Mouse (Mus musculus): ENCODE data around the gene Cys1. TPM values are rescaled to one million over a fixed set of nuclear protein-coding genes. Genes with fewer than 3 reads are reported as not detected.

The Cys1 gene
- polyA plus RNA-seq, 1 experiment from 2014 or later: 1.3 TPM

DNA sequence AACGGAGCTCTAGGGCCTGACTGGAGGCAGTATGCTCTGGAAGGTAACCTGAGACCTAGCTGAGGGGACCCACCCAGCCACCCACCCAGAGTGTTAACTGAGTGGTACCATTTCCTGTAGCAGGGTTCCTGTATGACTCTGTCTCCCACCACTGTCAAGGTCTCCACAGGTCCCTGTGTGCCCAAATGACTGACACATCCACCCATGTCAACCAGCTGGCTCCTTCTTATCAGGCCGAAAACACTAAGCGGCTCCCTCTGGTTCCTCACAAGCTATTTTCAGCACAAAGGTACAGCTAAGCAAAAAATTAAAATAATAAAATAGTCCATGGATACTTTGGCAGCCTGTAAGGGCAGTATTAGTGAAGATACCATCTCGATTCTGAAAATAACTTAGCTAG lies 47.4 kb downstream of the Cys1 start:
- Histone ChIP-seq H3K9me3 (ENCODE audit: low read depth, low read length) (no peaks in the 10 kb centered on the region), H3K9ac (no peak overlapping the region), H3K36me3 (ENCODE audit: insufficient read depth) (no peaks in the 10 kb centered on the region), H3K27me3 (ENCODE audit: insufficient read depth, low read length) (no peaks in the 10 kb centered on the region), H3K4me1 (ENCODE audit: insufficient read depth) (no peaks in the 10 kb centered on the region), H3K27ac (ENCODE audit: low read depth) (peak overlapping the region; percentile 43; the same call in 1 of the 2 replicates), H3K4me2 (no peak overlapping the region), H3K4me3 (ENCODE audit: low read depth, low read length) (no peak overlapping the region)
- WGBS: 71% methylated on average over 4 of the region's 4 CpGs
- TF ChIP-seq CTCF (IDR thresholded peaks at IDR 0.05; ENCODE audit: low read depth): no peak
- no peak for ATAC-seq (ENCODE audit: insufficient read depth)
- DNase-seq: no peak

DNA sequence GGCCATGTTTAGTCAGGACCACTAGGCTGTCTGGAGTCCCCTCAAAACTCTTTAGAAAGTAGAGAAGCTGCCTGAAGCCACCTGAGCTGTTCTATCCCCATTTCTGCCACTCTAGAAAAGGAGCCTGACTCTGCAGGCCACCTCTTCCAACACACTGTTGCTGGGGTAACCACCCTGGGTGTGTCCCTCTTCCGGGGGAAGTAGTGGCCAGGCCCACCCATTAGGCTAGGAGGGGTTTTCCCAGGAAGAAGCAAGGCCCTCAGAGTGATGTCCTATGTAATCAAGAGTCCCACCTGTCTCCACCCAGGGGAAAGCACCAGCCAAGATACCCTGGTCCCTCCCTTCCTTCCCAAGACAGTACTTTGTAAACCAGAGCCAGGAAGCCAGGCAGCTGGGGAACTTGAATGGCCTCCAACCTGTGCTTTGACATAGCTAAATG lies 47.8 kb downstream of the Cys1 start:
- peak overlapping the region; percentile 43; the same call in 1 of the 2 replicates for H3K27ac ChIP-seq (ENCODE audit: low read depth)

DNA sequence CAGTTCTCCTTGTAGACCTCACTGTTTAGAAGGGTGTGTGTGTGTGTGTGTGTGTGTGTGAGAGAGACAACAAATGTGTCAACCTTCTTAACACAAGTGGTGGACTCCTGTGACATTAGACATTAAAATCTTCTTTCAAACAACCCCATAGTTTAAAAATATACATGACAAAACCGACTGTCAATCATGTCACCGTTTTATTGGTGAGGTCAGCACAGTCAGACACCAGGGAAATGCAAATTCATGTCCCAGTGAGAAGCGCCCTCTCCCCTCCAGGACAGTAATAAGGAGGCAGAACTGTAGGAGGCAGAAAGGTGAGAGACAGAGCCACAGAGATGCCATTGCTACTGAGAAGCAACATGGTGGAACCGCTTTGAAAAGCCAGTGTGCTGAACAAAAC lies 49.2 kb downstream of the Cys1 start:
- no peak overlapping the region for H3K27ac ChIP-seq (ENCODE audit: low read depth)
- H3K9ac ChIP-seq: no peak overlapping the region
- ATAC-seq (ENCODE audit: insufficient read depth): no peak
- no peaks in the 10 kb centered on the region for H3K27me3 ChIP-seq (ENCODE audit: insufficient read depth, low read length)
- no peak for TF ChIP-seq CTCF (IDR thresholded peaks at IDR 0.05; ENCODE audit: low read depth)
- H3K4me3 ChIP-seq (ENCODE audit: low read depth, low read length): no peak overlapping the region
- H3K4me1 ChIP-seq (ENCODE audit: insufficient read depth): no peaks in the 10 kb centered on the region
- WGBS: 63% methylated on average over 4 of the region's 4 CpGs
- no peaks in the 10 kb centered on the region for H3K9me3 ChIP-seq (ENCODE audit: low read depth, low read length)
- H3K4me2 ChIP-seq: no peak overlapping the region
- DNase-seq: no peak
- H3K36me3 ChIP-seq (ENCODE audit: insufficient read depth): no peaks in the 10 kb centered on the region

More for the DNA sequence above, 47.8 kb downstream of the Cys1 start:
- no peak for DNase-seq
- TF ChIP-seq CTCF (IDR thresholded peaks at IDR 0.05; ENCODE audit: low read depth): no peak
- WGBS: 64% methylated on average over 1 of the region's 1 CpGs
- no peaks in the 10 kb centered on the region for H3K36me3 ChIP-seq (ENCODE audit: insufficient read depth)
- 0 out of 2 replicates have a peak, but pooled peaks have one; percentile 21 for ATAC-seq (ENCODE audit: insufficient read depth)
- H3K27me3 ChIP-seq (ENCODE audit: insufficient read depth, low read length): no peaks in the 10 kb centered on the region
- H3K4me3 ChIP-seq (ENCODE audit: low read depth, low read length): no peak overlapping the region
- H3K9ac ChIP-seq: no peak overlapping the region
- no peak overlapping the region for H3K4me2 ChIP-seq
- H3K9me3 ChIP-seq (ENCODE audit: low read depth, low read length): no peaks in the 10 kb centered on the region
- no peaks in the 10 kb centered on the region for H3K4me1 ChIP-seq (ENCODE audit: insufficient read depth)

DNA sequence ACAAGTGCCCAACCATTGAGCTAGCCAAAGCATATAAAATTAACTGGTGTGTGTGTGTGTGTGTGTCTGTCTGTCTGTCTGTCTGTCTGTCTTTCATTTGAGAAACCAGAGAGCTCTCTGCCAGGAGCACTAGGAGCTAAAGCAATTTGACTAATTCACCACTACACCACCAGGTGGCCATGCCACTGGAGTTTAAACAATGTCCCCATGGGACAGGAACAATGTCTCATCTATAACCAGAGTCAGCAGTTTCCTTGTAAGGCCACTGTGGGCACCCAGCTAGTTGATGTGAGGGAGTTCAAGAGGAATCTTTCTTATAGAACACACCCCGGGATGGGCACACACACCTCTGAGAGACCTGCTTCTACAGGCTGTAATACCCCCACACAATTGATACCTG lies 51.4 kb downstream of the Cys1 start:
- no peak for ATAC-seq (ENCODE audit: insufficient read depth)
- H3K36me3 ChIP-seq (ENCODE audit: insufficient read depth): no peaks in the 10 kb centered on the region
- 75% methylated on average over 1 of the region's 1 CpGs for WGBS
- no peaks in the 10 kb centered on the region for H3K27me3 ChIP-seq (ENCODE audit: insufficient read depth, low read length)
- DNase-seq: peak; percentile 65
- no peaks in the 10 kb centered on the region for H3K4me1 ChIP-seq (ENCODE audit: insufficient read depth)
- no peak overlapping the region for H3K9ac ChIP-seq
- peak; percentile 64 for TF ChIP-seq CTCF (IDR thresholded peaks at IDR 0.05; ENCODE audit: low read depth)
- no peaks in the 10 kb centered on the region for H3K9me3 ChIP-seq (ENCODE audit: low read depth, low read length)
- H3K4me2 ChIP-seq: no peak overlapping the region
- no peak overlapping the region for H3K4me3 ChIP-seq (ENCODE audit: low read depth, low read length)
- H3K27ac ChIP-seq (ENCODE audit: low read depth): no peak overlapping the region

DNA sequence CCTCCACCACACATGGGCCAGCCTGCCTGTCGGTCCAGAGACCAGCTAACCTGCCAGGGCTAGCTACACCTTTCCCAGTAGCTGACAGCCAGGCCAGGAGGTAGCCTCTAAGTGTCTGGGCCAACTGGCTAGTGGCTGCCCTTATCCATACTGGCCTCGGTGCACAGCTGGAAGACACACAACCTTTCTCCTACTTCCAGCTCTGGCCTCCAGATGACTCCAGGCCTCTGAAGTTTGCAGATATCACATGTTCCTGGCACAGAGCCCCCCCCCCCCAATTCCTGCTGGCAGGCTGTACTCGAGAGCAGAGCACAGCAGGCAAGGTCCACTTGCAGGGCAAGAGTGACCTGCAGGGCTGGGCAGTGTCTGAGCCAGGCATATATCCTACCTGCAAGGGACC lies 54.4 kb downstream of the Cys1 start:
- Histone ChIP-seq H3K27me3 (ENCODE audit: insufficient read depth, low read length) (no peaks in the 10 kb centered on the region), H3K9me3 (ENCODE audit: low read depth, low read length) (no peaks in the 10 kb centered on the region), H3K9ac (no peak overlapping the region), H3K36me3 (ENCODE audit: insufficient read depth) (no peaks in the 10 kb centered on the region), H3K4me2 (no peak overlapping the region), H3K4me1 (ENCODE audit: insufficient read depth) (no peaks in the 10 kb centered on the region), H3K4me3 (ENCODE audit: low read depth, low read length) (no peak overlapping the region), H3K27ac (ENCODE audit: low read depth) (no peak overlapping the region)
- 35% methylated on average over 3 of the region's 3 CpGs for WGBS
- DNase-seq: no peak
- TF ChIP-seq CTCF (IDR thresholded peaks at IDR 0.05; ENCODE audit: low read depth): no peak
- ATAC-seq (ENCODE audit: insufficient read depth): no peak

DNA sequence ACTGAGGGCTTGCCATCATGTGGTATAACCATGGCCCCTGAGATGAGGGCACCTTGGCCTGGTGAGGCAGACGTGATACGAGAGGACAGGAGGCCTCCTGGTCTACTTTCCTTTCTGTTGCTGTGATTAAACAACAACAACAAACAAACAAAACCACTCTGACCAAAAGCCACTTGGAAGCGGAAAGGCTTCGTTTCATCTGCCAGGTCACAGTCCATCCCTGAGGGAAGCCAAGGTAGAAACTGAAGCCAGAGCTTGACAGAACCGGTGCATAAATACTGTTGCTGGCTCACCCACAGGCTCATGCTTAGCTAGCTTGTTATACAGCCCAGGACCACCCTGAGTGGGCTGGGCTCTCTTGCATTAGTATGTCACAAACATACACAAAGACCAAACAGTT lies 55.2 kb downstream of the Cys1 start:
- no peaks in the 10 kb centered on the region for H3K9me3 ChIP-seq (ENCODE audit: low read depth, low read length)

DNA sequence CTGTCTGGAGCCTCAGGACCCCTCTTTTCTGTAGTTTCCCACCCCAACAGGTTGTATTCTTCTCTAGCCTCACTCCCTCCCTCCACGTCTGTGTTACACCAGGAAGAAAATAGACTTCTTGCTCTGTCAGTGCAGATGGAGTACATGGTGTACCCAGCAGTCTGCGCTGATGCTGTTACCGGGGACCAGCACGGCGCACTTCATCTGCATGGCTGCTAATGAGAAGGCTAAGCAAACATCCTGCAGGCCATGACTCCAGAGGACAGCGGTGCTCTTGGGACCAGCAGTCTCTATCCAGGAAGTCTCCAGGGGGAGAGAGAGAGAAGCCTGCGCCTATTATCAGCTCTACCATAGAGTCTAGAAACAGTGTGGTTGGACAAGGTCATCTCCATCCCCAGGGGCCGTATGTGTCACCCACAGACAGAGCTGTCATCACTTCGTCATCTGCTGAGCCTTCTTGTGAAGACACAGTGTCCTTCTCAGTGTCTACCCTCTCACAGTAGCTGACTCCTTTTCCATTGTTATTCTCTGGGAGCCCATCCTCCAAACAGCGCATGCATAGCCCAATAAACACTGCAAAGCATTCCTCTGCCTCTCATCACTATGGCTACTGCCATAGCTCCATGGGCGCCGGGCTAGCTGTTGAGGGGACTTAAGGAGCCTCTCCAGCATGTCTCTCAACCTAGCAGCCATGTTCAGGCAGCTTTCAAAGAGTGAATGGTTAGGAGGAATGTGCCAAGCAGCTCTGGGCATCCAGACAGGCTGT lies 57.9 kb downstream of the Cys1 start:
- H3K36me3 ChIP-seq (ENCODE audit: insufficient read depth): no peaks in the 10 kb centered on the region
- no peak overlapping the region for H3K27ac ChIP-seq (ENCODE audit: low read depth)
- no peak for ATAC-seq (ENCODE audit: insufficient read depth)
- no peaks in the 10 kb centered on the region for H3K4me1 ChIP-seq (ENCODE audit: insufficient read depth)
- 64% methylated on average over 12 of the region's 12 CpGs for WGBS
- no peak overlapping the region for H3K9ac ChIP-seq
- no peak overlapping the region for H3K4me3 ChIP-seq (ENCODE audit: low read depth, low read length)
- no peak for TF ChIP-seq CTCF (IDR thresholded peaks at IDR 0.05; ENCODE audit: low read depth)
- no peak overlapping the region for H3K4me2 ChIP-seq
- DNase-seq: no peak
- no peaks in the 10 kb centered on the region for H3K9me3 ChIP-seq (ENCODE audit: low read depth, low read length)
- H3K27me3 ChIP-seq (ENCODE audit: insufficient read depth, low read length): no peaks in the 10 kb centered on the region

More for the DNA sequence above, 55.2 kb downstream of the Cys1 start:
- H3K27ac ChIP-seq (ENCODE audit: low read depth): no peak overlapping the region
- H3K36me3 ChIP-seq (ENCODE audit: insufficient read depth): no peaks in the 10 kb centered on the region
- H3K9ac ChIP-seq: no peak overlapping the region
- DNase-seq: no peak
- WGBS: 78% methylated on average over 5 of the region's 5 CpGs
- no peak for ATAC-seq (ENCODE audit: insufficient read depth)
- no peaks in the 10 kb centered on the region for H3K4me1 ChIP-seq (ENCODE audit: insufficient read depth)
- no peaks in the 10 kb centered on the region for H3K27me3 ChIP-seq (ENCODE audit: insufficient read depth, low read length)
- no peak for TF ChIP-seq CTCF (IDR thresholded peaks at IDR 0.05; ENCODE audit: low read depth)
- no peak overlapping the region for H3K4me2 ChIP-seq
- no peak overlapping the region for H3K4me3 ChIP-seq (ENCODE audit: low read depth, low read length)
